Mouse (Mus musculus): ENCODE data around the gene Bicra.
A peak's percentile ranks its signal among the peaks of the same experiment; 100 is the strongest.

The Bicra gene

GRCm38 (mm10) chr7:16048164-16048564 is 443 bp upstream of the Bicra start:
- DNase-seq (ENCODE audit: low read depth, low spot score): peak; percentile 99

- DNase-seq (ENCODE audit: low read depth, low spot score): peak; percentile 88
These were observed 1.0 kb downstream of the Bicra start for GRCm38 (mm10) chr7:16046481-16047337.

GRCm38 (mm10) chr7:16046101-16046480 is 1.6 kb downstream of the Bicra start:
- DNase-seq (ENCODE audit: low read depth, low spot score): peak; percentile 46

GRCm38 (mm10) chr7:16045538-16045937 is 2.2 kb downstream of the Bicra start:
- no peak for DNase-seq (ENCODE audit: low read depth, low spot score)

- DNase-seq (ENCODE audit: low read depth, low spot score): no peak
These were observed 3.2 kb downstream of the Bicra start for GRCm38 (mm10) chr7:16044531-16044930.

- peak; percentile 22 for DNase-seq (ENCODE audit: low read depth, low spot score)
These were observed 3.8 kb downstream of the Bicra start for GRCm38 (mm10) chr7:16043861-16044435.

DNA sequence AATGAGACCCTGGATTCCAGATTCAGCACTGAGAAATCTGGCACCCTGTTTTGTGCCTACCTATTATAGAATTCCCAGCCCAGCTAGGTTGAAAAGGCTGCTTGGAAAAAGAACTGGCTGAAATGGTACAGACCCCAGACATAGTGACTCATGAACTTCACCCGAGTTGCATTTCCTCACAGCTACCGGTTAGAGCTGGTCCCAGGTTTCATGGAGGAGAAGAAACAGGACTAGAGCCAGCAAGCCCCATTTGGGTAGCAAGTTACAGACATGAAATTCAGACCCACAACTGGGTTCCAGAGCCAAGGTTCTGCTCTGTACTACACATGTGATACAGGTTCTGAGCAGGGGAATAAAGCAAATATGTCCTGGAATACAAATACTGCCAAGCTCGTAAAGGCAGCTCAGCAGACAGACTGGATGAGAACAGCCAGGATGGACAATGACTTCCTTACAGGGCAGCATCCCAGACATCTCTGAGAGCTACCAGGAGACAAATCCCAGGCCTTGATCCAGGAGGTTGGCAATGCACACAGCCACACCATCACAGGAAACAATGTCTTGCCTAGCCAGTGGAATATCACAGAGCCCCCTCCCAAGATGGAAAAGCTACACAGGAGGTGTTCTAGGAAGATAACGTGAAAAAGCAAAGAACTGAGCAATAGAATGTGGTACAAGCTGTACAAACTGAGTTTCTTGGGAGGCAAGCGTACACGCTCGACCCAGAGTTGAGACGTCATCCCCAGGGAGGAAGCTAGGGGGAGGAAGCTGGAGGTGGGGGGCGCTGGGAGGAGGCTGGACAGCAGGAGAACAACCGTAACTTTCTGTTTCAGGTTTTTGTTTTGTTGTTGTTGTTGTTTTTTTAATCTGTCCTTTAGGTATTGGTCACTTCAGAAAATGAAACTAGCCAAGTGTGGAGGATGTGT is 4.6 kb downstream of the Bicra start:
- peak; percentile 60 for DNase-seq (ENCODE audit: low read depth, low spot score)

DNA sequence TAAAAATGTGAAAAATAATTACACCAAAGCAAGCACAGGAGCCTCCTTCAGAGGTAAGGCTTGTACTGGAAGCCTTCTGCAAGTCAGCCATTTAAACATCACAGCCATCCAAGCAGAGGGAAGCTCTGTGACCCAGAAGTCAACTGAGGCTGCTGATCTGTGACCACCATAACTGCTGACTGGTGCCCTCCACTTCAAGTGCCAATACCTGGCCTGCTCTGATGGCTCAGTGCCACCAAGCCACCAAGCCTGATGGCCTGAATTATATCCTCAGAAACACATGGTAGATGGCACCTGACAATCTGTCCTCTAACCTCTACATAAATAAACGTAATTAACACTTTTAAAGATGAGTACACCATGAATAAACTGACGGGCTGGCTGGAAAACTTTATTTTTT is 6.5 kb downstream of the Bicra start:
- peak; percentile 64 for DNase-seq (ENCODE audit: low read depth, low spot score)

- DNase-seq (ENCODE audit: low read depth, low spot score): peak; percentile 66
These were observed 8.4 kb downstream of the Bicra start for GRCm38 (mm10) chr7:16039363-16039762.

DNA sequence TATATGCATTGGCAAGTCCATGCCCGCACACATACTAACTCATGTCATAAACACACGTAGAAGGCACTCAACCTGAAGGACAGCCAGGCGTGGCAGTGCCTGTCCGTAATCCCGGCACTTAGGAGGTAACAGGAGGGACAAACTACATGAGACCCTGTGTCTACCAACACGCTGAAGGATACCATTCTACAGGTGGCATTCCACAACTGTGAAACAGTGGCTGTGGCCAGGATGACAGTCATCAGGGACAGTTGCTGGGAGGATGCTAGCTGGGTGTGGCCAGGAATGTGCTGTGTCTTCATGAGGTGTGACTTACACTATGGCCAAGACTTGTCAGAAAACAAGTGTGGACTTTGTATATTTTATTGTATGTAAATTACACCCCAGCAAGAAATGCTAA is 10.7 kb downstream of the Bicra start:
- no peak for DNase-seq (ENCODE audit: low read depth, low spot score)

DNA sequence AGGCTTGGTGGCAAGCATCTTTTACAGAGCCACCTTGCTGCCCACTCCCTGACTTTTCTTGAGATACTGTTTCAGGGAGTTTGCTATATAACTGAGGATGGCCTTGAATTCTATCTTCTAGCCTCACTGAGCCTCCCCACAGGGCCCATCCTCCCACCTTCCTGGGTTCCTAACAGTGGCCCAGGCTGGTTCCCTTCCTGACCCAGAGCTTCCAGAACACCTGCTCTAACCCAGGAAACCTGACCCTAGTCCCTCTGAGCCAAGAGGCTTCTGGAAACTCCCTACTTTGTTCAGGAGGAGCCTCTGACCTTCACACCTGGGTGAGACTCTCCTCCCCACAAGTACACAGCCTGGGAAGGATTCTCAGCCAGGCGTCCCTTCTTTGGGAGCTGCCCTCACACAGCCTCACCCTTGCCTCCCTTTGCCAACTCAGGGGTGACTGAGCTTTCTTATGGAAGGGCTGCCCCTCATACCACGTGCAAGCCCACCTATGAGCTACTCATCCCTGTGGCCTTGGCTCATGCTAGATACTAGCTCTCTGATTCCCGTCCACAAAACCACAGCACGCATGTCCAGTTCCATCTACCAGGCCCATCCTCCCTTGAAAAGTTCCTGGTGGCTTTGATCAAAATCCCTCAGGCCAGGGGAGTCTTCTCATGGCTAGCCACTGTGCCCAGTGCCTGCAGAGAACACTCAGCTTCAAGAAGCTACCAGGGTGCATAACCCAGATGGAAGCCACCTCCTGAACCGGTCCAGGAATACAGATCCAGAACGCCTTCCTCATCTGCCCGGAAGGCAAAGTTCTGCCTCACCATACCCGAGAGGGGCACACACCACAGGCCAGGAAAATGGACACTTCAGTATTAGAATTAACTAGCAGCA is 13.9 kb downstream of the Bicra start:
- no peak for DNase-seq (ENCODE audit: low read depth, low spot score)

GRCm38 (mm10) chr7:16033059-16033458 is 14.7 kb downstream of the Bicra start:
- DNase-seq (ENCODE audit: low read depth, low spot score): no peak

GRCm38 (mm10) chr7:16031072-16031471 is 16.6 kb downstream of the Bicra start:
- DNase-seq (ENCODE audit: low read depth, low spot score): no peak

- DNase-seq (ENCODE audit: low read depth, low spot score): peak; percentile 84
These were observed 19.4 kb downstream of the Bicra start for GRCm38 (mm10) chr7:16028102-16028927.

DNA sequence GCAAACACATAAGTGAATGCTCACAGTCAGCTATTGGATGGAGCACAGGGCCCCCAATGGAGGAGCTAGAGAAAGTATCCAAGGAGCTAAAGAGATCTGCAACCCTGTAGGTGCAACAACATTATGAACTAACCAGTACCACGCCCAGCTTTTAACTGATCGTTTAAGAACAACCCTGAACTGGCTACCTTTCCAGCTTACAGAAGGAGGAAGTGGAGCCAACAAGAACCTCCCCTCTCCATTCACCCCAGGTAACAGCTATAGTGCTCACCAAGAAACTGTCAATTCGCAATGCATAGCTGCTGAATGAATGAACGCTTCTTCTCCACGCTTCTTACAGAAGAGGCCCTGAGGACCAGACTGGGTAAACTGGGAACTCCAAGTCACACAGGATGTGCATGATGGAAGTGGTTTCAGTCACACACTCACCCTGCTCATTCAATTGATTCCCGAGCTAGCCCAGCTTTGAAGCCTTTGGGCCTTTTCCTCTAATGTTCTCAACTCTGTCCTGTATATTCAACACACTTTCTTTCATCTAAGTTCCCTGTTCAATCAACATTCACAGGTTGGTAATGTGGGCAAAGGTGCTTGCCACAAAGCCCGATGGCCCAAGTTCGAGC is 23.0 kb downstream of the Bicra start:
- no peak for DNase-seq (ENCODE audit: low read depth, low spot score)

DNA sequence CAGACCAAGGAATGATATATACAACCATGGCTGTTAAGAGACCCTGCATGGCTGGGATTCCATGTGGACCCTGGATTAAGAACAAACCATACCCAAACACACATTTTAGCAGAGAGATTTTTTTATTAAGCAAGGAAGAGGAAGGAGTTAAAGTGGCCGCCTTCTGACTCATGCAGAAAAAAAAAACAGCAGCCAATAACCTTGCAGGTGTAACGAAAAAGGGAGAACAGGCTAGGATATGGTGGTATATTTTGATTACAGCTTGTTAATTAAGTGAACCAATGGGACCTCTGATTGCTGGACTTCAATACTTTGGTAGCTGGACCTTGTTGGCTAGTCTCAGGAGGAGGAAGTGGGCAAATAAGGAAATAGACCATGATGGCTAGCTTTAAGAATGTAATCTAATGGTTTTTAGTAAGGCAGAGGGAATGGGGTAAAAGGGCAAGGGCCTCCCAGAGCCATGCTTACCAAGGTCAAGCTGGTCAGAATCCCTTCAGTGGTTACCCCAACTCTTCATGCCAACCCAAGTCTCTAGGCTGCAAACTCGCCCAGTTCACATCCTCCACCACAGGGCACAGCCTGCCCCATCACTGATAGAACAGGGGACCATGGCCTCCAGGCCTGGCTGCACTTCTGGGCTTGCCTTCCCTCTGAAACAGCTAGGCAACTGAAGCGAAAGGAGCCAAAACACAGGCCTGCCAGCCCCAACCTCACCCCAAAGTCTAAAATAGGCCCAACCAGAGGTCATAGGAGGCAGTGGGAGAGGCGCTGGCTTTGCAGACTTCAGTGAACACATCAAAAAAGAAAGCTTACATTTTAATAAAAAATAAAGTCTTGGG is 28.2 kb downstream of the Bicra start:
- no peak for DNase-seq (ENCODE audit: low read depth, low spot score)

GRCm38 (mm10) chr7:16018016-16018810 is 29.5 kb downstream of the Bicra start:
- no peak for DNase-seq (ENCODE audit: low read depth, low spot score)

DNA sequence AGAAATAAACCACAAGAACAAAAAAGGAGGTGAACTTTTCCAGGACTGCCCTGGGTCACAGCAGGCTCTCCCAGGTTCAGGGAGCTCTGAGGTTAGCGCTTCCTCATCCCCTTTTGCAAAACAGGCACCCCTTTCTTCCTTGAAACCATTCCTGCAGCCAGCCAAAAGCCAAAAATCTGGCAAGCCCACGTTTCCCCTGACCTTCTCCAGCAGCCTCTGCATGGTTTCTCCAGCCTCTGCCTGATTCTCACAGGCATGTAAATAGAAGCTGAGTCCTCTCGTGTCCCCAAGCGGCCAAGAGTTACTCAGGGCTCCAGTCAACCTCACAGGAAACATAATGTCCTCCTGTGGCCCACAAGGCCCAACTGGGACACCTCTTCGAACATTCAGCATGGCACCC is 32.3 kb downstream of the Bicra start:
- no peak for DNase-seq (ENCODE audit: low read depth, low spot score)
